Mouse (Mus musculus) liver, embryonic 11.5 days (tissue): ENCODE results near the gene Fbxo34. TPM values are rescaled to one million over a fixed set of nuclear protein-coding genes. Genes with fewer than 3 reads are reported as not detected.
A peak's percentile ranks its signal among the peaks of the same experiment; 100 is the strongest.

Experiments
- ATAC-seq: fragments of 200-750 bp; cut with Nextera tagmentation; replicated peaks from 2 replicates; pipeline ENCODE4 v1.8.0; 2017; ENCODE audit warnings: moderate number of reproducible peaks, mild to moderate bottlenecking, moderate TSS enrichment, moderate library complexity; ENCODE audit not compliant: low FRiP score
- DNase-seq: peaks from one replicate; pipeline ENCODE4 v3.0.0-alpha.2; 2017; ENCODE audit warnings: low spot score
- H3K27ac ChIP-seq: fragments of 300-500 bp; sonication (generic); 2 replicates; pipeline ENCODE4 v1.5.1; 2014; ENCODE audit warnings: mild to moderate bottlenecking, low read depth, low read length, control low read depth
- H3K27me3 ChIP-seq: fragments of 300-500 bp; sonication (generic); replicated peaks from 2 replicates; pipeline ENCODE4 v1.6.1; 2014; ENCODE audit warnings: low read length, mixed read lengths; ENCODE audit not compliant: control insufficient read depth, insufficient read depth
- H3K36me3 ChIP-seq: fragments of 300-500 bp; sonication (generic); 2 replicates; pipeline ENCODE4 v1.6.1; 2014; ENCODE audit warnings: mild to moderate bottlenecking, low read length, moderate library complexity, mixed read lengths; ENCODE audit not compliant: control insufficient read depth, insufficient read depth
- H3K4me1 ChIP-seq: fragments of 300-500 bp; sonication (generic); replicated peaks from 2 replicates; pipeline ENCODE4 v1.6.1; 2014; ENCODE audit warnings: low read length, mixed read lengths; ENCODE audit not compliant: control insufficient read depth, insufficient read depth
- H3K4me2 ChIP-seq: fragments of 300-500 bp; sonication (generic); 2 replicates; pipeline ENCODE4 v1.6.1; 2014; ENCODE audit warnings: mild to moderate bottlenecking, control low read depth, moderate library complexity
- H3K4me3 ChIP-seq: fragments of 300-500 bp; sonication (generic); 2 replicates; pipeline ENCODE4 v1.5.1; 2014; ENCODE audit warnings: low read depth, low read length, control low read depth
- H3K9ac ChIP-seq: fragments of 300-500 bp; sonication (generic); 2 replicates; pipeline ENCODE4 v1.6.1; 2014; ENCODE audit warnings: low read depth, low read length, control low read depth
- H3K9me3 ChIP-seq: fragments of 300-500 bp; sonication (generic); 2 replicates; pipeline ENCODE4 v1.6.1; 2016; ENCODE audit warnings: low read length, inconsistent platforms, mixed read lengths; ENCODE audit not compliant: control insufficient read depth
- WGBS: fragments of 180-500 bp; shearing (Covaris S2); extraction: QIAGEN DNeasy Blood & Tissue Kit; methylation state at CpG from one replicate; pipeline ENCODE4 v1.1.7; 2014; 5-methylcytosine and 5-hydroxymethylcytosine counted together
- polyA plus RNA-seq: library from polyadenylated mRNA; unstranded; fragments of >200 nt; fragmentation: Nextera tagmentation; extraction: Ambion mirVana; gene quantifications from 2 replicates; pipeline ENCODE4 v1.2.1, GENCODE M21; 2014

Gene Fbxo34
- polyA plus RNA-seq, 1 experiment from 2014 or later: 27.8 TPM

GRCm38 (mm10) chr14:47544877-47545276 lies 94.7 kb downstream of the Fbxo34 start:
- H3K9ac ChIP-seq: no peak overlapping the region
- peaks cover 14% of the 10 kb centered on the region for H3K4me1 ChIP-seq
- H3K4me3 ChIP-seq: no peak overlapping the region
- no peaks in the 10 kb centered on the region for H3K27me3 ChIP-seq
- DNase-seq: no peak
- H3K4me2 ChIP-seq: peak overlapping the region; percentile 36
- WGBS: 72% methylated on average over 4 of the region's 4 CpGs
- H3K9me3 ChIP-seq: no peaks in the 10 kb centered on the region
- ATAC-seq: peak; percentile 64
- peaks cover 20% of the 10 kb centered on the region for H3K36me3 ChIP-seq
- H3K27ac ChIP-seq: peak overlapping the region; percentile 59

- no peak for ATAC-seq
- H3K4me1 ChIP-seq: no peaks in the 10 kb centered on the region
- no peak overlapping the region for H3K4me2 ChIP-seq
- DNase-seq: no peak
- 92% methylated on average over 6 of the region's 6 CpGs for WGBS
- H3K9me3 ChIP-seq: no peaks in the 10 kb centered on the region
- H3K27ac ChIP-seq: no peak overlapping the region
- no peaks in the 10 kb centered on the region for H3K27me3 ChIP-seq
- no peak overlapping the region for H3K9ac ChIP-seq
- H3K4me3 ChIP-seq: no peak overlapping the region
- H3K36me3 ChIP-seq: peaks cover 13% of the 10 kb centered on the region; the same call in 1 of the 2 replicates
Observed at GRCm38 (mm10) chr14:47551668-47552067, 101.4 kb downstream of the Fbxo34 start.

GRCm38 (mm10) chr14:47553380-47553779 lies 103.2 kb downstream of the Fbxo34 start:
- Histone ChIP-seq H3K4me3 (no peak overlapping the region), H3K4me2 (no peak overlapping the region), H3K9me3 (no peaks in the 10 kb centered on the region), H3K4me1 (no peaks in the 10 kb centered on the region), H3K27ac (no peak overlapping the region), H3K36me3 (peaks cover 6% of the 10 kb centered on the region; the same call in 1 of the 2 replicates), H3K9ac (no peak overlapping the region), H3K27me3 (no peaks in the 10 kb centered on the region)
- no peak for DNase-seq
- 80% methylated on average over 2 of the region's 2 CpGs for WGBS
- ATAC-seq: no peak

- Histone ChIP-seq H3K27me3 (no peaks in the 10 kb centered on the region), H3K9ac (no peak overlapping the region), H3K4me2 (no peak overlapping the region), H3K4me1 (no peaks in the 10 kb centered on the region), H3K4me3 (no peak overlapping the region), H3K27ac (no peak overlapping the region), H3K9me3 (no peaks in the 10 kb centered on the region), H3K36me3 (peaks cover 6% of the 10 kb centered on the region; the same call in 1 of the 2 replicates)
- WGBS: 81% methylated on average over 4 of the region's 4 CpGs
- no peak for DNase-seq
- ATAC-seq: no peak
Observed at GRCm38 (mm10) chr14:47554236-47554635, 104.0 kb downstream of the Fbxo34 start.

GRCm38 (mm10) chr14:47555225-47555624 lies 105.0 kb downstream of the Fbxo34 start:
- no peak for DNase-seq
- no peaks in the 10 kb centered on the region for H3K9me3 ChIP-seq
- no peaks in the 10 kb centered on the region for H3K27me3 ChIP-seq
- H3K4me3 ChIP-seq: no peak overlapping the region
- ATAC-seq: no peak
- 95% methylated on average over 5 of the region's 5 CpGs for WGBS
- peaks cover 6% of the 10 kb centered on the region; the same call in 1 of the 2 replicates for H3K36me3 ChIP-seq
- no peaks in the 10 kb centered on the region for H3K4me1 ChIP-seq
- no peak overlapping the region for H3K27ac ChIP-seq
- H3K4me2 ChIP-seq: no peak overlapping the region
- H3K9ac ChIP-seq: no peak overlapping the region

DNA sequence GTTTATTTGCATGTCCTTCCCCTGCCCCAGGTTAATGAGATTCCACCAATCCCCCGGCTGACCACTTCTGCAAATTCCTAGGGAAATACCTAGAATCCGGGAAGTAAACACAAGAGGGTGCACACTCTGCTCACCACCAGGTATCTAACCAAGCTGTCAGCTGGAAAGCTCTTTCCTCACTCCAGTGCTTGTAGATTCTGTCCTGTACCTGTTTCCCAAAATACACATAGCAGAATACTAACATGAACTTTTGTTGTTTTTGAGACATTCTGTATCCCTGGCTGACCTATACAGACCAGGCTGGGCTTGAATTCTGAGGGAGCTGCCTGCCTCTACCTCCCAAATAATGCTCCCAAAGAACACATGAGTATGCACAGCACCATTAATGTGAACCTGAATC lies 110.5 kb downstream of the Fbxo34 start:
- Histone ChIP-seq H3K9me3 (no peaks in the 10 kb centered on the region), H3K4me1 (no peaks in the 10 kb centered on the region), H3K27me3 (no peaks in the 10 kb centered on the region), H3K9ac (no peak overlapping the region), H3K36me3 (0 out of 2 replicates have a peak, but pooled peaks cover 3% of the 10 kb centered on the region), H3K4me2 (no peak overlapping the region), H3K4me3 (no peak overlapping the region), H3K27ac (no peak overlapping the region)
- WGBS: 72% methylated on average over 2 of the region's 2 CpGs
- ATAC-seq (no peak), DNase-seq (no peak)

GRCm38 (mm10) chr14:47562530-47562929 lies 112.3 kb downstream of the Fbxo34 start:
- H3K4me3 ChIP-seq: no peak overlapping the region
- no peak overlapping the region for H3K4me2 ChIP-seq
- 86% methylated on average over 1 of the region's 1 CpGs for WGBS
- no peaks in the 10 kb centered on the region for H3K9me3 ChIP-seq
- H3K27ac ChIP-seq: no peak overlapping the region
- H3K36me3 ChIP-seq: no peaks in the 10 kb centered on the region
- no peak overlapping the region; the same call in 1 of the 2 replicates for H3K9ac ChIP-seq
- DNase-seq (no peak), ATAC-seq (no peak)
- no peaks in the 10 kb centered on the region for H3K27me3 ChIP-seq
- no peaks in the 10 kb centered on the region; the same call in 1 of the 2 replicates for H3K4me1 ChIP-seq

DNA sequence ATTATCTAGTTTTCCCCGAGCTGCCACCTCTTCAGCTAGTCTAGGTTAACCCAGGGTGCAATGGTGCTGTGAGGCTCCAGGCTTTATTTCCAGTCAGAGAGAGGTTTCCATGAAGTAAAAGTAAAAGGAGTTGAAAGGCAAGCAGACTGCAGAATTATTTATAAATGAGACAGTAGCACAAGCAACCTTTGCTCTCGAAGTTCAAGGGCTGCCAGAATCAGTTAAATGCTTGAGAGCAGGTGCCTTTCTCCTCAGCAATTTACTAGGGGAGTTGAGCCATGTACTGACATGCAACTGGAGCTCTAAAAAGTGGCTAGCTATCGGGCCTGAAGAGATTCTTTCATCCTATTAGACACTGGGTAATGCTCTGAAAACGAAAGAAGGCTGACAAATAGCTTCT lies 112.9 kb downstream of the Fbxo34 start:
- ATAC-seq (no peak), DNase-seq (no peak)
- no peaks in the 10 kb centered on the region for H3K36me3 ChIP-seq
- H3K9ac ChIP-seq: no peak overlapping the region
- WGBS: 76% methylated on average over 4 of the region's 4 CpGs
- no peaks in the 10 kb centered on the region; the same call in 1 of the 2 replicates for H3K4me1 ChIP-seq
- H3K4me3 ChIP-seq: no peak overlapping the region
- H3K4me2 ChIP-seq: no peak overlapping the region
- H3K27me3 ChIP-seq: no peaks in the 10 kb centered on the region
- H3K27ac ChIP-seq: no peak overlapping the region
- no peaks in the 10 kb centered on the region for H3K9me3 ChIP-seq

DNA sequence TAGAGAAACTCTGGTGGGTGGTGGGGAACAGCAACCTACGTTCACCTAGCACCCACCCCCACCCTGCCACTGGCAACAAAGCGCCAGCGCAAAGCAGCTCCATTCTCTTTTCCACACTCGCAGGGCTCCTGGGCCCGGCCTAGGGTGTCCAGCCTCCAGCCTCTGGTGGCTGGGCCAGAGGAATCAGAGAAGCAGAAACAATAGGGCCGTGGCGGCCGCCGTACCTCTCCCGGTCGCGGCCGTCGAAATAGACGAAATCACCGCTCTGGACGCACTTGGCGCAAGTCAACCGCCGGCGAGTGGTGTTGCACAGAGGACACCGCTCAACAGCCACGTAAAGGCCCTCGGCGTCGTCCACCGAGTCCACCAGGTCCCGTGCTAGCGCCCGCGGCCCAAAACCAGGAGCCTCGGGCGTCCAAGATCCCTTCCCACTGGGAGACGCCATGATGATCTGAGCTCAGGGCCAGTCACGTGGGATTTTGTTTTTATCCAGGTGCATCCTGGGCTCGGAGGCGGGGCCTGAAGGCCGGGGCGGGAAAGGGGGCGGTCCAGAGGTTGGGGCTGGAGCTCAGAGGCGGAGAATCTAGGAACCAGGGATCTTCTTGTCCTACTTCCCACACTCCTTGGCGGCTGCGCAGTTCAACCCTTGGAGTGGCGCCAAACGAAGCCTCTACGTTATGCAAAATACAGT lies 117.9 kb downstream of the Fbxo34 start:
- DNase-seq: peak; percentile 97
- H3K9me3 ChIP-seq: no peaks in the 10 kb centered on the region
- peak overlapping the region; percentile 16; the same call in 1 of the 2 replicates for H3K27ac ChIP-seq
- ATAC-seq: peak; percentile 98
- H3K4me3 ChIP-seq: peak overlapping the region; percentile 94
- WGBS: under 1% methylated on average over 46 of the region's 46 CpGs
- H3K4me1 ChIP-seq: no peaks in the 10 kb centered on the region; the same call in 1 of the 2 replicates
- H3K4me2 ChIP-seq: peak overlapping the region; percentile 79
- H3K36me3 ChIP-seq: no peaks in the 10 kb centered on the region
- peak overlapping the region; percentile 78 for H3K9ac ChIP-seq
- no peaks in the 10 kb centered on the region for H3K27me3 ChIP-seq
